In the genomic region with DNA sequence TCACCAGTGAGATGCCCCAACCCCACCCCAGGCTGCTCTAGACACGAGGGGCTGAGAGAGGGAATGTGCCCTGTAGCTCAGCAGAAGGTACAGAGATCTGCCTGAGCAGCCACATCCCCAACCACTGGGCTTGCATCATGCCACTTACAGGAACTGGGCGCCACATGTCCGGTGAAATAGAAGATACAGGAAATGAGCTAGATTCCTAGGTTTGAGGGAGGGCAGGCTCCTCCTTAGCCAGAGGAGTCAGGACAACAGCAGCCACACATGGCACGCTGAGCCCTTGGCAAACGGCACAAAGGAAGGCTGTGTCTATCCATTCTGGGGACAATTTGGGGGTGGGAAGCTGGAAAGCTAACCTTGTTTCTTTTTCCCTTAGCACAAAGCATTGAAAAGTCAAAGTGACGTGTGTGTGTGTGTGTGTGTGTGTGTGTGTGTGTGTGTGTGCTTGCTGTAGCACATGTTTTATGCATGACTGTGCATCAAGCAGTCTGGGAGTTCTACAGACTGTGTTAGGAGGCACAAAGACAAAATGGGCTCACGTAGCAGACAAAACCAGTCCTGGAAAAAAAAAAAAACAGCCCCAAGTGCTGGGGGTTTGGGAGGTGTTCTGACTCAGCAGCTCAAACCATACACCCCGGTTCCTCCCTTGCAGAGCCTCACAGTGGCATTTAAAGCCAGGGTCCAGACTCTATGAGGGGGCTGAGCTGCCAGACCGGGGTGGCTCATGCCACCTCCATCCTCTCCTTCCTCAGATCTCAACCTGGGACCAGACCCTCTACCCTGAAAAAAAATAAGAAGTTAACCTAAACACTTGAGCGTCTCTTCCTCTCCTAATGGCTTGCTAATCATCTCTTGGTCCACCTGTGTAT, we compare ENCODE assay signal across 8 mouse cellular contexts.
DNase-seq lines count a peak whose midpoint lies in the region; ATAC-seq and TF ChIP-seq lines count a peak whose summit lies in the region.

No protein-coding gene starts in this region.

- H3K9me3 ChIP-seq in embryonic facial prominence, embryonic 15.5 days (replicated peaks), result no peaks in the 10 kb centered on the region

- WGBS in embryonic facial prominence, embryonic 15.5 days, result 32% methylated on average over 10 of the region's 10 CpGs
- WGBS in kidney, adult 2 months, result 35% methylated on average over 10 of the region's 10 CpGs
- 39% methylated on average over 10 of the region's 10 CpGs for WGBS in lung, adult 2 months

- TF ChIP-seq CTCF in kidney, adult 2 months (conservative IDR thresholded peaks at IDR 0.05; ENCODE audit: insufficient read depth, insufficient read length, low read depth, low read length), result no peak
- TF ChIP-seq CTCF in lung, adult 2 months (IDR thresholded peaks at IDR 0.05; ENCODE audit: insufficient read depth, low read length), result no peak

- no peaks in the 10 kb centered on the region for H3K36me3 ChIP-seq in embryonic facial prominence, embryonic 15.5 days
- no peaks in the 10 kb centered on the region for H3K36me3 ChIP-seq in kidney, adult 2 months (ENCODE audit: control insufficient read depth, insufficient read depth, low read length)

- ATAC-seq in embryonic facial prominence, embryonic 15.5 days (ENCODE audit: insufficient number of reproducible peaks, low FRiP score, low TSS enrichment, low read depth), result peak; percentile 65

- peak overlapping the region; percentile 65; the same call in 1 of the 2 replicates for H3K27ac ChIP-seq in embryonic facial prominence, embryonic 15.5 days (replicated peaks)
- H3K27ac ChIP-seq in kidney, adult 2 months (ENCODE audit: insufficient read depth, low read depth, low read length), result no peak overlapping the region

- peak; percentile 3 for DNase-seq in ovary, adult 18-20 months (ENCODE audit: low spot score)
- DNase-seq in ovary, postnatal 36 days (ENCODE audit: low spot score), result no peak
- peak; percentile 23 for DNase-seq in kidney, adult 2 months
- DNase-seq in lung, adult 2 months, result no peak
- DNase-seq in neural tube, embryonic 10.5 days (ENCODE audit: extremely low spot score, low spot score), result peak; percentile 44
- no peak for DNase-seq in ovary, postnatal 10 days (ENCODE audit: low spot score)
- no peak for DNase-seq in cerebellum, adult 11 months

- H3K4me1 ChIP-seq in embryonic facial prominence, embryonic 15.5 days, result peaks cover 15% of the 10 kb centered on the region
- H3K4me1 ChIP-seq in kidney, adult 2 months (ENCODE audit: control insufficient read depth, insufficient read depth, low read length), result peaks cover 8% of the 10 kb centered on the region; the same call in 1 of the 2 replicates
- peaks cover 6% of the 10 kb centered on the region for H3K4me1 ChIP-seq in lung, adult 2 months (ENCODE audit: control insufficient read depth, insufficient read depth, low read length)

- H3K4me3 ChIP-seq in embryonic facial prominence, embryonic 15.5 days (replicated peaks), result no peak overlapping the region
- no peak overlapping the region for H3K4me3 ChIP-seq in kidney, adult 2 months (ENCODE audit: insufficient read depth, low read depth, low read length)
- H3K4me3 ChIP-seq in lung, adult 2 months (replicated peaks; ENCODE audit: extremely low read depth, low read depth, low read length), result no peak overlapping the region

- H3K27me3 ChIP-seq in embryonic facial prominence, embryonic 15.5 days, result no peaks in the 10 kb centered on the region
- H3K27me3 ChIP-seq in kidney, adult 2 months (replicated peaks; ENCODE audit: control insufficient read depth, insufficient read depth, low read length), result no peaks in the 10 kb centered on the region

- no peak for TF ChIP-seq POLR2A in kidney, adult 2 months (IDR thresholded peaks at IDR 0.05; ENCODE audit: low read depth, low read length)
- TF ChIP-seq POLR2A in lung, adult 2 months (IDR thresholded peaks at IDR 0.05; ENCODE audit: borderline replicate concordance, extremely low read depth, low read depth, low read length), result peak; percentile 29; the same call in 1 of the 2 replicates

- no peak overlapping the region for H3K4me2 ChIP-seq in embryonic facial prominence, embryonic 15.5 days (replicated peaks)

- H3K9ac ChIP-seq in embryonic facial prominence, embryonic 15.5 days, result no peak overlapping the region

Comparison
In these comparisons a context has a peak if more than half of its experiments do, and no peak if none do; other contexts are left out.
1. DNase-seq: peak in ovary, adult 18-20 months (single experiment), kidney, adult 2 months (single experiment) and neural tube, embryonic 10.5 days (single experiment); none in ovary, postnatal 36 days (single experiment), lung, adult 2 months (single experiment), ovary, postnatal 10 days (single experiment) and cerebellum, adult 11 months (single experiment).